Mouse (Mus musculus) spleen, adult 12 weeks (tissue): Measurements from ENCODE around the gene Scoc.
"Not testable (repeated sequence)": the region's sequence is repeated elsewhere in the genome, so short reads cannot be mapped to it uniquely, and the experiment has no call there.

ENCODE experiments used
- DNase-seq: peaks from one replicate; pipeline ENCODE4 v3.0.0; 2022; ENCODE audit warnings: low spot score

The Scoc gene

DNA sequence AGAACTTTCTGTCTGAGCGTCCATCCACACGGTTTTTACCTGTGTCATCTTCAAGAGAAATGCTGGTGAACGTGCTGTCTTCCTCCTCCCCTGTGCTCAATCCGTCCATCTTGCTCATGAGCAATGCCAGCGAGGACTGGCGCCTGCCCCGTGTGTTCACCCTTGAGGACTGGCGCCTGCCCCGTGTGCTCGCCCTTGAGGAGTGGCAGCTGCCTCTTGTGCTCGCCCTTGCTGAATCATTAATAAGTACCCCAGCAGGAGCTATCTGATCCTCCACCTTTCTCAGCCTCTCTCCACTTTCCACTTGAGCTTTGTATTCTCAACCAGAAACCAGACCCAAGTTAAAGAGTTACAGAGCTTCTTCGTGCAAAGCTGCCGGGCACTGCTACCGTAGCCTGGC is at the start of gene Scoc:
Gene Scoc, minus strand, starts transcription at position 170 of the 400 bp plus-strand sequence.
- no peak for DNase-seq

DNA sequence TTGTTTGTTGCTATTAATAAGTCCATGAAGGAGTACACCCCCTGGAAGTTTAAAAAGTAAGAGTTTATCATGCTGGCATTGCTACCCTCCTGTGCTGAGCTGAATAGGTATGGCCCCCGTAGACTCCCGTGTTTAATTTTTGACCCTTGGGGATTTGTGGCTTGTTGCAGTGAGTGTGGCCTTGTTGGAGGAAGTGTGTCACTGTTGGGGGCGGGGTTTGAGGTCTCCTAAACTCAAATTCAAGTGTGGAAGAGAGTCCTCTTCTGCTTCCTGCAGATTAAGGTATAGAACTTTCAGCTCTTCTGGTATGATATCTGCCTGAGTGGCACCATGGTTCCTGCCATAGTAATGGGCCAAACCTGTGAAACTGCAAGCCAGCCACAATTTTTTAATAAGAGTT is 1.4 kb upstream of the Scoc start:
- no peak for DNase-seq

DNA sequence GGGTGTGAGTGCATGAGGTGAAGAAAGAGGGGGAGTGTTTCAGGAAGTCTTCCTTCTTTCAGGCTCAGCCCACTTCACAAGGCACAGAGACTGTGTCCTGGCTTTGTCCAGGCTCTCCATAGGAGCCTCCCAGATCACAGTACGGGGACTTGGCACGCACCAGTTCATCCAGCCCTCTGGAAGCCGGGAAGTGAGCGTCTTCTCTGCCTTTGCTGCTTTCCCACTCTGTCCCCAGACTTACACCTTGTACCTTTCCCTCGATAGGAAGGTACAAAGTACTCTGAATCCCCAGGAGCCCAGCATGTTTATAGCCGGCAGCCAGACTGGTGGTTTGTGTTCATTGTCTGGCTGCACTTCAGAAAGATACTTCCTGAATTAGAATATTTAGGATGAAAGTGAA is 1.1 kb downstream of the Scoc start:
- no peak for DNase-seq

DNA sequence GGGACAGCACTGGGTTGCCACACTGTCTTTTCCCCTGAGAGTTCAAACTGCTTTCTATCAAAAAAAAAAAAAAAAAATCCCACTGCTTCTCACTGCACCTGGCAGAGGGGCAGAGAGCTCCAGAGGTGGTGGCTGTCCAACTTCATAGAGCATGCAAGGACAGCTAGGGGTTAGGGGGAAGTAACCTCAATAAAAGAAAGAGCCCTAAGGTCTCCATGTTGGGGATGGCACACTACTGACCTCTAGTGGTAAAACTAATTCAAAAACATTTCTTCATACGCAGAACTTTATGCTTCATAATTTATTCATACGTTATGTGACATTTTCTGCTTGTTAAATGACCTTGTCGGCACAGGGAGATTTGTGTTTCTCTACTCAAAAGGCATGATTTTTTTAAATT is 7.1 kb downstream of the Scoc start:
- no peak for DNase-seq

DNA sequence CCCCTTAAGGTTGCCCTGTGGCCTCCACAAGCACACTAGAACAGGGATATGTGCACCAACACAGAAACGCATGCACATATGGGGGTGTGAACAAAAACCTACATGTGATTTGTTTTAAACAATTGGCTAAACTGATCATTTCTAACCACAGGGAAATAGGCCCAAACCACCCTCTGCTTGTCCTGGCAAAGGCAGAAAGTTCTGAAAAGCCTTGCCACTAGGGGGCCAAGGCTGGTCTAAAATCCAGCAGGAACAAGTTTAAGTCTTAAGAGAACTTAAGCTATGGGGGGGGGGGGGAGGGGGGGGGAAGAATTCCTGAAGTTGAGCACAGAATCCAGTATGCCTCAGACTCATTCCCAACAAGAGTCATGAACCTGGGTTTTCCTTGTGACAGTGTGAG is 8.2 kb downstream of the Scoc start:
- no peak for DNase-seq

DNA sequence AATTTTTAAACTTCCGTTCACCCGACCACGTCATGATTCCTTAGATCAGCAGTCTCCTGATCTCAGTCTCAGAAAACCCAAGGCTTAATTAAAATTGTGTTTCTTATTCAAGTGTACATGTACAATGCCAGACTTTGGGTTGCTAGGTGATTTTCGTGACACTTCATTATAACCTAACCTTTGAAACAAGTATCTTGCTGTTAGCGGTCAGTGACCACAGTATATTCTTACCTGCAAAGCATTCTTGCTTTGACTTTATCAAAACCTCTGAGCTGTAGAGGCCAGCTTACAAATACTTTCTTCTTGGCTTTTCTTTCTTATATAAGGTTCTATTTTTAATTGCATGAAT is 15.2 kb downstream of the Scoc start:
- no peak for DNase-seq

DNA sequence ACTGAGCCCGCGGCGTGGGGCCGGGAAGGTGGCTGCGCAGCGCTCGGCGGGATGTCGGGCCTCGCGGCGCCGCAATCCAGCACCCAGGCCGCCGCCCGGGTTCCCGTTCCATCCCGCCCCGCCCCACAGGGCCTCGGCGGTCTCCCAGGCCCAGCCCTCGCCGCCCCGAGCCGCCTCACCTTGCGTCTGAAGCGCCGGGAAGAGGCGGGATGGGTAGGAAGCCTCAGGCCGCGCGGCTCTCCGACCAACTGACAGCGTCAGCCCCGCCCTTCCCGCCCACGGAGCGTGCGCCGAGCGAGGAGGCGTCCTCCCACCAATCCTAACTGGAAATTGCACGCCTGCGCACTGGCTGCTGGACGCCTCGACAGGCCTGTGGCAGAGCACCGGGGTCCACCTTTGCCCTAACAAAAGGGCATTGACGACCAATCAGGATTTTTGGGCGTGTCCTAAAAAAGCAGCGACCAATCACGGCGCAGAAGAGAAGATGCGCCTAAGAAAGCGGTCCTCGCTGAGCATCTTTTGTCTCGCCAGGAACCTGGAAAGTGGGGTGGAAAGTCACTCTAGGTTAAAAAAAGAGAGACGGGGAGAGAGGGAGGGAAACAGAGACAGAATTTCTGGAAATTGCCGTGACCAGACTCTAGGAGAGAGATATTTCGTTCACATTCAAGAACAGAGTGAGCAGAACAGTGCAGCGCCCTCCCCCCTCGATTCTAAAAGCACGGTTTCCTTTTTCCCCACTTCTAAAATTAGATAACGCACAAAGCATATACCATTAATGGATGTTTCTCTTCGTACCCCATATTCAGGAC is 15.7 kb downstream of the Scoc start:
- DNase-seq: peak; percentile 92

DNA sequence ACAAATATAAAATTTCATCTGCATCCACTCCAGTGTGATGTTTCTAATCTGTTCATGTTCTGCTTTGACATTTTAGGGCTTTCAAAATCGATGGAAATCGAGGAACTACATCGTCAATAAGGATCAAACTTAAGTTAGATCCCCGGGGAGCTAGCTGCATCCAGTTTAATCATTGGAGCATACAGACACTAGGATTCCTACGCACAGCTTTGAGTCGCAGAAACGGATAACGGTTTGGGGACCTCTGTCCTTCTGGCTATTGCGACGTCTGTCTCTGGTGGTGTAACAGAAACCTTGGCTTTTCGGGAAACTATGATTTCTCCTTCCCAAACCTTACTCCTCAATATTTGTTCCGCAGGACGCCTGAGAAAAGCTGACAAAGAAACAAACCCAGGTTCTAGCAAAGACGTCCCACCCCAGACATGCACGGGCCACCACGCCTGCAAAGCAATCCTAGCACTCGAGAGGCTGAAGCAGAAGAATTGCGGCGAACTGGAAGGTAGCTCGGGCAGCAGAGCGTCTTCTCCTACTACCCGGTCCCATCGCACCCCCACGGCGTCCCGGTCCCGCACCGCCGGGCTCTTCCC is 16.4 kb downstream of the Scoc start:
- DNase-seq: no peak

DNA sequence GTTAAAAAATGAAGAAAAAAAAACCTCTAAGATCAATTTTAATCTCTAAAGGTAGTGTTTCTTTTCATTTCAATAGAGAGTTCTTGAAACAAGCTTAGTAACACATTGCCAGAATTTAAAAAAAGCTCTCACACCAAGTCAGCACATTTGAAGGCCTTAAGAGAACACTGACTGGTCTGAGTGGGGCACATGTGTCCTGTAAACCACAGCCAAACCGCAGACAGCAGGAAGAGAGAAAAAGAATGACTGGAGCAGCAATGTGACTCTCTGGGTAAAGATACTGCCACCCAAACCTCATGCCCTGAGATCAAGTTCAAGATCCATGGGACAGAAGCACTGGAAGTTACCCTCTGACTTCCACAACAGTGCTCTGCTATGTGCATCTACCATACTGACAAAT is 21.1 kb downstream of the Scoc start:
- DNase-seq: no peak

DNA sequence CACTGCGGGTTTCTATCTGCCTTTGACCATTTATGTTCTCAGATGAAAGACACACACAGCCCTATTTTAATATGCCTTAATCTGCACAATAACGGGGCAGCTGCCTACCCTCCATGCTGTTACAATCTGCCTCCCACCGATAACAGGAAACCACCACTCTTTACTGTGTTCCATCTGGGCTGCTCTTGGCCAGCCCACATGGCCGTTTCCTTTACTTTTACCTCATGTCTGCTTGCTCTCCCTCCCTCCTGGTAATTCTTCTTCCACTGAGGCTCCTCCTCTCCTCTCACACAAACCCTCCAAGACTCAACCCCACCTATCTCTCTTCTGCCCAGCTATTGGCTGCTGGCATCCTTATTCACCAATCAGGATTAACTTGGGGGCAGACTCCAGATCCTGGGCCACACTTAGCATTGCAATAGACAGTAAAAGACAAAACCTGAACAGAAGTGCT is 29.1 kb downstream of the Scoc start:
- DNase-seq: peak; percentile 22

DNA sequence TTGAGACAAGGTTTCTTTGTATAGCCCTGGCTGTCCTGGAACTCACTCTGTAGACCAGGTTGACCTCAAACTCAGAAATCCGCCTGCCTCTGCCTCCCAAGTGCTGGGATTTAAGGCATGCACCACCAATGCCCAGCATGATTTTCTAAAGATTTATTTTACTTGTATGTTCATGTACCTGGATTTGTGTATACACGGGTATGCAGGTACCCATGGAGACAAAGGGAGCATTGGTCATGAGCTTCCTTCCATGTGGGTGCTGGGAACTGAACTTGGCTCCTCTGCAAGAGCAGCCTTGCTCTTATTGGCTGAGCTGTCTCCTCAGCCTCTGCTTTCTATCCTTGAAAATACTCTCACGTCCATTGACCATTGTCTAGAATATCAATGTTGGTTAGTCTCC is 29.6 kb downstream of the Scoc start:
- not testable (repeated sequence) for DNase-seq

DNA sequence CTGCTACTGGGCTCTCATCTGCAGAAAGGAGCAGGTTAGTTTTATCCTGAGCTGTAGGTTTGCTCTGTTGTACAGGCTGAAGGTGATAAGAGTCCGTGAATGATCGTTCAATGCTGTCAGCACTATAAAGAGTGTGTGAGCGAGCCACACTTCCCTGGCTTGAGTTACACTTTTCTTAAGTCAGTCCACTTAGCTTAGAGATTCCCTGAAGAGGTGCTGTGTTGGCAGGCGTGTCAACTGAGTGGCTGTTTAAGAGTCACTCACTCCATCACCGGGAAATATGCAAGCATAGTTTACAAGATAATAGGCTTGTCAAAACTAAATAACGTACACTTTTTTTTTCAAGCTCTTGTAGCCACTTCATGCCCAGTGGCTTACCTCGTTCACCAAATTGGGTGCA is 31.2 kb downstream of the Scoc start:
- no peak for DNase-seq

DNA sequence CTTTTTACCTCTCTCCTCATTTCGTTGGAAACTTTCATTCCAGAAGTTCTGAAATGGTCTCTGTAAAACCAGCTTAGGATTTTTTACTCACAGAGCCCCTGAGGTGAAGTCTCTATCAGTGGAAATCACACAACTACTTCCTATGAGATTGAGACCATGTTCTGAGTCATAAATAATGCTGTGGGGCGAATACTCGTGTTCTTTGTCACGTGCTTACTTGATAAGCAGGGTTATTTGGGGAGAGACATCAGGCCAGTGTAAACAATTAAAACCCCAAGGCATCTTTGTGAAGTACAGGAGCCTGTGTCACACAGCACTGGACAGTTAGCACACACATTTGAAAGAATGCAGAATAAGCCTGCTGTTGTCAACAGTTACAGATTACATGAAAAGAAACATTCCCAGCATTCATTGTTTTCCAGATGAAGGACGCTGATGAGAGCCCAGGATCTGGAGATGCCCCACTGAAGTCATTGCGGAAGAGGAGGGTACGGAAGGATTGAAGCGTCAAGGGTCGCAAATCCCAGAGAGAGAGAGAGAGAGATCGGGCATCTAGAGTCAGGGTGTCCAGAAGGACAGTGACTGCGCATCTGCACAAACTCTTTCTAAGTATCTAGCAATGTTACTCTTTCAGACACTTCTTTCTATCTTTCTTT is 32.0 kb downstream of the Scoc start:
- DNase-seq: no peak

DNA sequence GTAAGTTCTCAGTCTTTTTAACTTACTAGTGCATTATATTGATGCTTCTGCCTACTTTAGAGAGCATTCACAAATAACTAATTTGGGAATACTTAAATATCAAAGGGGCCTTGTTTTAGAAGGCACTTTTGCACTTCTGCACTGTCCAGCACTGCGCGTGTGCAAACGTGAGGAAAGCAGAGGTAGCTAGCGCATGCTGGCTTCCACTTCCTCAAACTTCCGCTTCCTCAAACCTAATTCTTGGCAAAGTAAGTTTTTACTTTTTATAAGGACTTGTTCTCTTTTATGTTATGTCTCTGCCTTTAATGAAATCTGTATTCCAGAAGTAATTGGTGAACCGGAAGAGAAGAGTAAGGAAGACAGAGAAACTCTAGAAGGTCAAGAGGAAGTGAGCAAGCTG is 33.0 kb downstream of the Scoc start:
- no peak for DNase-seq

DNA sequence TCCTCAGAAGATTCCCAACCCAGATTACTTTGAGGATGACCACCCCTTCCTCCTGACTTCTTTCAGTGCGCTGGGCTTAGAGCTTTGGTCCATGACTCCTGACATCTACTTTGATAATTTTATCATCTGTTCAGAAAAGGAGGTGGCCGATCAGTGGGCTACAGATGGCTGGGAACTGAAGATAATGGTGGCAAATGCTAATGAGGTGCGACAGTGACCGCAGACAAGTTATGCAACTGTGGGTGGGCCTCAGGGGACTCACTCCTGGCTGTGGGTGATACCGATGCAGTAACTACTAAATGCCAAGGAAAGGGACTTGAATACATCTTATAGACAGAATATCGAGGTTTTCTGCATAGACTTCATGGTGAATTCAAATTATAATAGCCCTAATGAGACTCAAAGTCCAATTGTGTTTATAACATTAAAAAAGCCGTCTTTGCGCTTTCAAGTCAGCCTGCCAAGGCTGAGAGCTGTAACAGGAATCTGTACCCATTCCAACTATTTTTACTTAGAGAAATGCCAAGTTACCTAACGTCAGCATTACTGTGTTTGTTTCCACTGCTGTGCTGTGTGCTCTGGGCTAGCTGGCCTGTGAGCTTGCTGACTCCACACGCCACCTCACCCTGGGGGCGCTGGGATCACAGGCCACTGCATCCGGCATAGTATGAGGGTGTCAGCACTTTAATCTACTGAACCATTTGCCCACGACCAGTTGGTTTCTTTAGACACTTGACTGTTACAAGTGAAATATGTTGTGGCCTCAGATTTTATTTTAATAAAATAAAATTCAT is 35.0 kb downstream of the Scoc start:
- DNase-seq: no peak

DNA sequence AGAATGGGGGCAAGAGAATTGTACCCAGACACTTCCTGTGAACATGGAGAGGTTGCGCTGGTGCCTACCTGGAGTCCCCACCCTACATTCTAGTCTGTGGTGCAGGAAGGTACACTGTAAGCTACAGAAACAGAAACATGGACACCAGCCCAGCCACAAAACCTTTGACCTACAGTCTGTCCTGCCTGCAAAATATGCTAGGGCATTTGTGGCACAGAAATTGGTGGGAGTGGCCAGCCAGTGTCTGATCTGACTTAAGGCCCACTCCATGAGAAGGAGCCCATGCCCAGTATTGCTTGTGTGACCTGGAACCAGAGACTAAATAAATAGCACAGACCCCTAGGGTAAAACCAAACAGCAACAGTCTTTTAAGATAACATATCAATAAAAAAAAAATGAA is 36.8 kb downstream of the Scoc start:
- DNase-seq: no peak

DNA sequence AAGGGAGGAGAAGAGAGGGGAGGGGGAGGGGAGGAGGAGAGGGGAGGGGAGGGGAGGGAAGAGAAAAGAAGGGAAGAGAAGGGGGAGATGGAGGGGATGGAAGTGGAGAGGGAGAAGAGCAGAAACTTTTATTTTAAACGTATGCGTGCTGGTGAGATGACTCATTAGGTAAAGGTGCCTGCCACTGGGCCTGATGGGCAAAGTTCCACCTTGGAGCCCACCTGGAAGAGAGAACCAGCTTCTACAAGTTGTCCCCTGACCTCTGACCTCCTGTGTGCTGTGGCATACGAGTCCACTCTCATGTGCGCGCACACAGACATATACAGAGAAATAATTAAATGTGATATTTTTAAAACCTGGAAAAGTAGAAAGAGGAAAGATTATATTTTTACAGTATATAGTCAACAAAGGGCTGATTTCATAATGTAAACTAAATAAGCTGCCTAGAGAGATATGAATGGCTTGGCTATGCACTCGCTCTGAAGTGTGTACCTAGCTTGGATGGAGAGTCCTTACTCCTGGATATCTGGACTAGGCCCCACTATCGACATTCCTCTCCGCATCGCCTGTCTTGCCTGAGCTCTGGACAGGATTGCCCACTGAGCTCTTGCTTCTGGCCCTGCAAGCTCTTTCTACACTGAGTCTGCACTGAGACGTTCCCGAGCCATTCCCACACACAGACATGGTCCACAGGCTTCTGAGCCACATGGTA is 39.2 kb downstream of the Scoc start:
- no peak for DNase-seq

DNA sequence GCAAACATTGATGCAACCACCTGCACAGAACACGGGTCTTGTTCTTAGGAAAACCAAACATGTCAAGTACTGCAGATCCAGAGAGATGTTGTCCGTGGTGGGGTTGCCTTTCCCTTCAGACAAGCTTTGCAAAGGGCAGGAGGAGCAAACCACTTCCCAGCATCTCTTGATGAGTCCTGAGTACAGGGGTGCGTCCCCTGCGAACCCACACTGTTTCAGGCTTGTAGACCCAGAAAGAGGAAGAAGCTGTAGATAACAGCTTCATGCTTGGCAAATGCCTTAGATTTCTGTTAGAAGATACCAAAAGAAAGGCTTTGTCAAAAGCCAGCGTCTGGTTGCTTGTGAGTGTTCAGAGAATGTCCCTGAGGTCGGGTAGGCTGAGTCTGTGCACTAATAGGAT is 40.2 kb downstream of the Scoc start:
- DNase-seq: no peak

DNA sequence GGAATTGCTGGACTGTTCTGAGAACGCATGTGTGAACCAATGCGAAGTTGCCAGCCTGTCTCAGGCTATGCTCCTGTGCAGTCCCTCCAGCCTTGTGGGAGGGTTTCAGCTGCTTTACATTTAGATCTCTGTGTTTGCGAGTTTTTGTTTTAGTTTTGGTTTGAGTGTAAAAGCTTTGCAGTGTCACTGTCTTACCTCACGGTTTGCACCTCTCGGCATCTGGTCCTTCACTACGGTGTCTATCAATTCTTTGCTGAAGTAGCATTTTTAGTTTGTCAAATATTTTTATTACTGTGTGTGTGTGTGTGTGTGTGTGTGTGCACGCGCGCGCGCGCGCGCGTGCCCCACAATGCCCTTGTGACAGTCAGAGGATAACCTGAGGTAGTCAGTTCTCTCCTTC is 41.3 kb downstream of the Scoc start:
- no peak for DNase-seq

DNA sequence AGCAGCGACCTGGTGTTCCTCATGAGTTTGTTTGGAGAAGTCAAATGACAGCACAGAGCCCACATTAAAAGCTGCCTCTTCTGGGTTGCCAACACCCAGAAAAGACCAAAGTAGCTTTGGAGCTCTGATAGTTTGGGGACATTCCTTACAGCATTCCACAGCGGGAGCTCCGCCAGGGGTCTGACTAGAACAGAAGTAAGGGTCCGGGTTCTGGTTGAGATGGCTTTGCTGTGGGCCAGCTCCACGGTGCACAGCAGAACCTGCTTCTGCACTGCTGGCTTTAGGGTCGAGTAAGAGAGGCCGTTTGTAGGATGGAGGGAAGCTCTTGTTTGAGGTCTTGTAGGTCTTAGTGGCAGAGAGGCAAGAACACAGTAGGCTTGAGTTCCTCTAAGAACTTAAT is 49.7 kb downstream of the Scoc start:
- no peak for DNase-seq

DNA sequence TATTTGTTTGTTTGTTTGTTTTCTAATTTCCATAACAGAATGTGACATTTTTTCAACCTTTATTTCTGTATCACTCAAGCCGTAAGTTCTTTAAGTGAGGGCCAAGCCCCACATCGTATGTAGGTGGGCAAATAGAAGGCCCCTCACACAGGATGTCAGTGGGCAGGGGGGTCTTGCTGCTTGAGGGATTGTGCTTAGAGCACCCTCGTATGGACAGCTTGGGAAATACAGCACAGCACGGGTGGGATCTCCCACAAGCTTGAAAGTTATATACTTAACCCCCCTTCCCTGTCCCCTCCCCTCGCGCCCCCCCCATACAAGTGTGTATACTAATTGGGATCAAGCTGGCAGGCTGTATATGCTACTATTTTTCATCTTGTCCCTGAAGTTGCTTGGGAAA is 51.4 kb downstream of the Scoc start:
- no peak for DNase-seq

DNA sequence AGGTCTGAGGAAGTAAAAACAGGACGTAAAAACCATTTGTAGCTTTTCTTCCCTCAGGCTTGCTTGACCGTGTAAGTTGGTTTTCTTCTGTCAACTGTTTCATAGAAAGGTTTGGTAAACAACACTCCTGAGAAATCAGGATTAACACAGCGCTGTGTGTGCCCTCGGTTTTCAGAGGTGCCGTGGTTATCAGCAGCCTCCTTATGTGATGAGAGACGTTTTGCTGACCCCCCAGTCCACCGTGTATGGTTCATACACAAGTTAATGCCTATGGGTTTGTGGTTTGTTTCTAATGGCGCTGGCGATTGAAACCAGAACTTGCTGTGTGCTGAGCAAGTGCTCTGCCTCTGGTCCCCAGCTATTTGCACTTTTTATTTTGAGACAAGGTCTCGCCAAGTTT is 52.6 kb downstream of the Scoc start:
- DNase-seq: no peak
